Mouse (Mus musculus) midbrain, embryonic 14.5 days (tissue): ENCODE results near the gene Ubc. TPM values are rescaled to one million over a fixed set of nuclear protein-coding genes. Genes with fewer than 3 reads are reported as not detected.

ENCODE experiments used
- ATAC-seq: fragments of 200-750 bp; cut with Nextera tagmentation; 2 replicates; pipeline ENCODE4 v1.8.0; 2017; ENCODE audit warnings: moderate number of reproducible peaks, moderate library complexity; ENCODE audit not compliant: low FRiP score, low TSS enrichment
- DNase-seq: peaks from one replicate; pipeline ENCODE4 v3.0.0-alpha.2; 2015
- H3K27ac ChIP-seq: fragments of 300-500 bp; sonication (generic); replicated peaks from 2 replicates; pipeline ENCODE4 v1.5.1; 2014; ENCODE audit warnings: mild to moderate bottlenecking, low read depth, low read length, moderate library complexity
- H3K27me3 ChIP-seq: fragments of 300-500 bp; sonication (generic); 2 replicates; pipeline ENCODE4 v1.6.1; 2014; ENCODE audit warnings: low read length, control low read depth, mixed read lengths; ENCODE audit not compliant: control insufficient read depth, insufficient read depth
- H3K36me3 ChIP-seq: fragments of 300-500 bp; sonication (generic); 2 replicates; pipeline ENCODE4 v1.6.1; 2014; ENCODE audit warnings: low read length, control low read depth; ENCODE audit not compliant: control insufficient read depth, insufficient read depth
- H3K4me1 ChIP-seq: fragments of 300-500 bp; sonication (generic); 2 replicates; pipeline ENCODE4 v1.6.1; 2014; ENCODE audit warnings: mild to moderate bottlenecking, antibody characterized with exemption, low read length, control low read depth; ENCODE audit not compliant: control insufficient read depth, insufficient read depth
- H3K4me2 ChIP-seq: fragments of 300-500 bp; sonication (generic); 2 replicates; pipeline ENCODE4 v1.6.1; 2014; ENCODE audit warnings: mild to moderate bottlenecking, low read length, moderate library complexity
- H3K4me3 ChIP-seq: fragments of 300-500 bp; sonication (generic); replicated peaks from 2 replicates; pipeline ENCODE4 v1.5.1; 2014; ENCODE audit warnings: low read depth, low read length
- H3K9ac ChIP-seq: fragments of 300-500 bp; sonication (generic); replicated peaks from 2 replicates; pipeline ENCODE4 v1.6.1; 2014; ENCODE audit warnings: mild to moderate bottlenecking, low read length, moderate library complexity
- H3K9me3 ChIP-seq: fragments of 300-500 bp; sonication (generic); 2 replicates; pipeline ENCODE4 v1.6.1; 2016; ENCODE audit warnings: low read length, control low read depth, mixed read lengths; ENCODE audit not compliant: control insufficient read depth
- WGBS: fragments of 180-500 bp; shearing (Covaris S2); extraction: QIAGEN DNeasy Blood & Tissue Kit; methylation state at CpG from one replicate; pipeline ENCODE4 v1.1.7; 2014; 5-methylcytosine and 5-hydroxymethylcytosine counted together
- polyA plus RNA-seq: library from polyadenylated mRNA; unstranded; fragments of >200 nt; fragmentation: Nextera tagmentation; extraction: Ambion mirVana; gene quantifications from 2 replicates; pipeline ENCODE4 v1.2.1, GENCODE M21; 2014

Gene Ubc
- polyA plus RNA-seq, 1 experiment from 2014 or later, result 1,332 TPM

- peak overlapping the region; percentile 90 for H3K4me2 ChIP-seq
- 5% methylated on average over 18 of the region's 18 CpGs for WGBS
- no peak overlapping the region for H3K9ac ChIP-seq
- ATAC-seq (no peak), DNase-seq (peak; percentile 47)
- H3K27ac ChIP-seq, result no peak overlapping the region
- H3K36me3 ChIP-seq, result no peaks in the 10 kb centered on the region
- H3K27me3 ChIP-seq, result peaks cover 12% of the 10 kb centered on the region; the same call in 1 of the 2 replicates
- 0 out of 2 replicates have a peak overlapping the region, but pooled peaks have one; percentile 62 for H3K4me3 ChIP-seq
- H3K4me1 ChIP-seq, result peaks cover 19% of the 10 kb centered on the region
- H3K9me3 ChIP-seq, result no peaks in the 10 kb centered on the region
Observed at GRCm38 (mm10) chr5:125339108-125339751, 50.8 kb downstream of the Ubc start.

GRCm38 (mm10) chr5:125337526-125337925 is 52.5 kb downstream of the Ubc start:
- ATAC-seq, result no peak
- 55% methylated on average over 7 of the region's 7 CpGs for WGBS
- no peak overlapping the region for H3K9ac ChIP-seq

GRCm38 (mm10) chr5:125337012-125337411 is 53.0 kb downstream of the Ubc start:
- Histone ChIP-seq H3K36me3 (no peaks in the 10 kb centered on the region), H3K9ac (no peak overlapping the region), H3K27ac (no peak overlapping the region), H3K4me1 (peaks cover 19% of the 10 kb centered on the region), H3K4me2 (no peak overlapping the region), H3K27me3 (peaks cover 12% of the 10 kb centered on the region; the same call in 1 of the 2 replicates), H3K4me3 (no peak overlapping the region), H3K9me3 (no peaks in the 10 kb centered on the region)
- no peak for ATAC-seq
- no peak for DNase-seq
- WGBS, result 33% methylated on average over 9 of the region's 9 CpGs

More at GRCm38 (mm10) chr5:125337526-125337925, 52.5 kb downstream of the Ubc start:
- Histone ChIP-seq H3K9me3 (no peaks in the 10 kb centered on the region), H3K36me3 (no peaks in the 10 kb centered on the region), H3K4me3 (no peak overlapping the region), H3K27me3 (peaks cover 12% of the 10 kb centered on the region; the same call in 1 of the 2 replicates), H3K27ac (no peak overlapping the region), H3K4me2 (no peak overlapping the region), H3K4me1 (peaks cover 19% of the 10 kb centered on the region)
- no peak for DNase-seq

Other genes with a start within 250 kb of the Ubc start
- gene Ncor2, start 211.0 kb downstream of the Ubc start, polyA plus RNA-seq, result 23.7 and 24.0 TPM in 2 replicates
- gene Scarb1, start 49.1 kb downstream of the Ubc start, polyA plus RNA-seq, result 22.8 and 26.8 TPM in 2 replicates
- 0.42 and 0.58 TPM in 2 replicates for gene Gm10382, start 880 bp downstream of the Ubc start, polyA plus RNA-seq
- 8.5 and 9.8 TPM in 2 replicates for gene Dhx37, start 43.9 kb upstream of the Ubc start, polyA plus RNA-seq
- 26.8 and 37.8 TPM in 2 replicates for gene Bri3bp, start 51.4 kb upstream of the Ubc start, polyA plus RNA-seq
- 63.6 and 71.3 TPM in 2 replicates for gene Aacs, start 85.6 kb upstream of the Ubc start, polyA plus RNA-seq
- gene Tmem132b, start 141.6 kb upstream of the Ubc start, polyA plus RNA-seq, result 4.9 and 6.2 TPM in 2 replicates